Mouse (Mus musculus): ENCODE results near the gene Gpr85. TPM values are rescaled to one million over a fixed set of nuclear protein-coding genes. Genes with fewer than 3 reads are reported as not detected.

The Gpr85 gene
- total RNA-seq, 2 experiments from 2014 or later = 41.4 to 42.8 TPM

DNA sequence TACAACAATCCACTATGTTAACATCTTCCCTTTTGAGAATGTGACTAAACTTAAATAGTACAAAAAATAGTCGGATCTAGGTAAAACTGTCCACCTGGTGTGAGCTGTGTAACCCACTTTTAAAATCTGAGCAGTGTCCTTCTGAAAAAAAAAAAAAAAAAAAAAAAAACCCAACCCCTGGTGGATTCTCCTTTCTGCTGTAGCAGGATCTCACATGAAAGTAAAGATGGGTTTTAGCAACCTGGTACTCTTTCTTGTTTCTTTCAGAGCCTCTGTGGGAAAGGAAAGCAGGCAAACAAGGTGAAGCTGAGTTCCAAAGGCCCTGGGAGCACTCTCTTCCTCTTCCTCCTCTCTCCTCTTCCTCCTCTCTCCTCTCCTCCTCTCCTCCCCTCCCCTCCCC, 10.9 kb downstream of the Gpr85 start:
- DNase-seq (ENCODE audit: low spot score in 2 of 2) = no peak

DNA sequence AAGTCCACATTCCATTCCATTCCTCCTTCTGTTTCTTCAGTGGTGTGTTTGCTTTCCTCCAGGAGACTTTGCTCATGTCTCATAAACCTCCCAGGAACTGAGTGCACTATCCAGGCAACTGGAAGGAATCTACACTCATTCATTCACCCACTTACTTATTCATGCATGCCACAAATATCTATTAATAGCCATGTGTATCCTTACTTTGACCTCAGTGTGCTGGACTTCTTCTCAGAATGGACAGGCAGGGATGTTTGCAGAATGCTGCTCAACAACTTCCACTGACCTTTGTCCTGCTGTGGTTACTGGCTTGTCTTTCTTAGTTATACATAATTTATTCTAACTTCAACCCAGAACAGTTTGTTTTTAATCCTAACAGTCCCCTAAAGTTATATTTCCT, 23.1 kb downstream of the Gpr85 start:
- no peak for DNase-seq (ENCODE audit: low spot score in 2 of 2)

DNA sequence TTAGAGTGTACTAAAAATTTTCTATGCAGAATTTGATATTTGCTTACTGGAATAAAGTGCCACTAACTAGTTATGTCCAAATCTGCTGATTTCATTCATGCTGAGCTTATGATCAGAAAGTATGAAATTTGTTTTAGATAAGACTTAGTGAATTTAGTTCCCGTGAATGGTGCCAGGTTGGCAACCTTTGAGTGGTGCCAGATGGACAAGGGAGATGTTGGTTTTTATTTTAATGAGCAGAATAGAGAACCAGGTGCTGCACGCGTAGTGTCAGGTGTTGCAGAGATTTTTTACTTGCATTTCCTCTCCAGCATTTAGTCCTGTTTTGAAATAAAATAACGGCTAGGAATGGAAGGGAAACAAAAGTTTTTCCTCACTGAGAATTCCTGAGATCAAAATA, 27.6 kb downstream of the Gpr85 start:
- DNase-seq (ENCODE audit: low spot score in 2 of 2) = no peak

DNA sequence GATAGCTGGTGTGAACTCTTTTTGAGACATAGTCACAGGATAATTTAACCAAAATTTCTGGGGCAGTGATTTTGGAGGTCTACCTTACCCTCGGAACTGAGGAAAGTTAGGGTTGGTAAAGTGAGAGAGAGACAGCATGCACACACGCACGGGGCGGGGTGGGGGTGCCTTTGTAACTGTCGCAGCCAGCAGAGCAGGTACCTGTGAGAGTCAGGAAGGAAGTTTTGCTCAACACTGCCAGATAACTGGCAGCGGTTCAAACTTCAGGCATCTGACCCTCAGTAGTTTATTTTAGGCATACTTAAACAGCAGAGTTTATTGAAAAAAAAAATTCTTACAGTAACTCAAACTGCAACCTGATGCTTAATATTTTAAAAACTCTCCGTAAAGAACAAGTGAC, 39.7 kb downstream of the Gpr85 start:
- no peak for DNase-seq (ENCODE audit: low spot score in 2 of 2)

DNA sequence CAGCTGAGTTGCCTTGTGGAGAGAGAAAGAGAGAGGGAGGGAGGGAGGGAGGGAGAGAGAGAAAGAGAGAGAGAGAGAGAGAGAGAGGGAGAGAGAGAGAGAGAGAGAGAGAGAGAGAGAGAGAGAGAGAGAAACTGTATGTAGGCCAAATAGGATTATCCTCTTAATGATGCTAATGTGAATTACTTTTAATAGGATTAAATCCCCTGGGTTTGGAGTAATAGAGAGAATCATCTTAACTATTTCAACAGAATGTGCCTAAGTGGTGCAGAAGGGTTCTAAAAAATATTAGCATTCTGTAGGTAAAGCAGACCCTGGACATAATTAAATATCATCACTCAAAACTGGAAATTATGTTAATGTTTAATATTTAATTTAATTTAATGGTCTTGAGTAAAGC, 42.4 kb downstream of the Gpr85 start:
- DNase-seq (ENCODE audit: low spot score in 2 of 2) = no peak

Other genes starting within 250 kb of the Gpr85 start
- 10 to 100 TPM; 16.2 to 21.7 TPM for gene Tmem168, start 231.8 kb downstream of the Gpr85 start, total RNA-seq (2021)
- gene Bmt2, start 162.0 kb downstream of the Gpr85 start, total RNA-seq (2021) = 10 to 100 TPM; 22.5 to 23.3 TPM
- 10 to 100 TPM; 38.8 to 39.4 TPM for gene 2610001J05Rik, start 31.6 kb upstream of the Gpr85 start, total RNA-seq (2021)